Mouse (Mus musculus) cortical plate, adult 2 months (tissue): ENCODE measurements around the gene Soga1.

Experiments used
- CTCF ChIP-seq: fragments of 200-500 bp; IDR thresholded peaks from 2 replicates; pipeline ENCODE4 v1.5.1; 2011; ENCODE audit warnings: mild to moderate bottlenecking, control low read depth, low read length; ENCODE audit not compliant: insufficient read depth; ENCODE audit errors: extremely low read depth
- POLR2A ChIP-seq: fragments of 200-500 bp; IDR thresholded peaks from 2 replicates; pipeline ENCODE4 v1.6.1; 2011; ENCODE audit warnings: mild to moderate bottlenecking, low read length, control low read depth; ENCODE audit not compliant: insufficient read depth; ENCODE audit errors: extremely low read depth

DNA sequence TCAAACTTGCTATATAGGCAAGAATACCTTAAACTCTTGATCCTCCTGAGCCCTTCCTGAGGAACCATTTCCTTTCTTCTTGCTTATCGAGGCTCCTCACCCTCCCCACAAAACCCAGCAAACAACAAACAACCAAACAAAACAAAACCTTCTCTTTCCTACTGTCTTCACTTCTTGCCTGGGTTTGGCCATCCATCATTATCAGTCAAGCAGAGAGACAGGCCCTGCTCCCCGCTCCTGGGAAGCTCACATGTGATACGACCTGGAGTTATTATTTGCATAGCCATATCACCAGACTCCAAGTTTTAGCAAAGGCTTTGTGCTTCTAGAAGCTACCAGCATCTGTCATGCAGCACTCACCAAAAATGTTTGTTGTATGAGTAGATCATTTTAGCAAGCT lies 91.7 kb downstream of the Soga1 start:
- TF ChIP-seq POLR2A (no peak), CTCF (no peak)
